Mouse (Mus musculus) heart, postnatal 14 days (tissue): ENCODE measurements around the gene Ubxn6. TPM values are rescaled to one million over a fixed set of nuclear protein-coding genes. Genes with fewer than 3 reads are reported as not detected.
A peak's percentile ranks its signal among the peaks of the same experiment; 100 is the strongest.
"Not testable (repeated sequence)": the region's sequence is repeated elsewhere in the genome, so short reads cannot be mapped to it uniquely, and the experiment has no call there.

ENCODE experiments used
- DNase-seq, 2 experiments: peaks; one replicate each; pipeline ENCODE4 v3.0.0; 2021 to 2022
- intact Hi-C: fragments of 180-260 bp; cut with DNase I; formaldehyde crosslinking; loops from one replicate; pipeline ENCODE4 v1.15.1; 2025
- total RNA-seq, 2 experiments: library from RNA; stranded (reverse); gene quantifications; 2 replicates each; pipeline ENCODE4 v1.2.3; 2021

Ubxn6 gene
- total RNA-seq, 2 experiments from 2014 or later, result 46.9 to 50.5 TPM

DNA sequence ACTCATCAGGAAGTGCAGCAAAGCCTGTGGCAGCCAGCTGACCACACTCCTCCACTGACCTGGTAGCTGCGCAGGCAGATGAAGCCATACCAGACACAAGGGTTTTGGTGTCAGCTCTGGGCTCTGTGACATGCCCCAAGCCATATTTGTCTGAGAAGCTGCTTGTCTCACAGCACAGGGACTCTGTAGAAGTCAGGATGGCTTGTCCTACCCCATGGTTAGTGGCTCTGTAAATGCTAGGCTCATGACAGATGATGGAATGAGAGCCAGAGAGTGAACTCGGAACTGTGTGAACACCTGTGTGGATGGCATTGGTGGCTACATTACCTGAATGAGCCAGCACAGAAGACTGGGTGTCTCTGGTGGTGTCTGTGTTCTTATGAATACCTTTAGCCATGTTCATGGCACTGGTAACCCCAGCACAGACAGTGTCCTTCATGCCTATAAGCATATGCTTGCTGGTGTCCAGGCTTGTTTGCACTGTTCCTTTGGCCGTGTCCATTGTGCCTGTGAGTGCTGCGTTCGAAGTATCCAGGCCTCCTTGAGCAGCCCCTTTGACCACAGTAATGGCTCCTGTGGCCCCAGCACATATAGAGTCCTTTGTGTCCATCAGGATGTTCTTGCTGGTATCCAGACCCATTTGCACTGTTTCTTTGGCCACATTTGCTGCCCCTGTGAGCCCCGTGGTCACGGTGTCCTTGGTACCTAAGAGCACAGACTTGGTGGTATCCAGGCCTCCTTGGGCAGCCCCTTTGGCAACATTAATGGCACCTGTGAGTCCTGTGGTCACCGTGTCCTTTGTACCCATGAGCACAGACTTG is 28.8 kb upstream of the Ubxn6 start:
- DNase-seq, result no peak
- intact Hi-C loops, result no loop called here

DNA sequence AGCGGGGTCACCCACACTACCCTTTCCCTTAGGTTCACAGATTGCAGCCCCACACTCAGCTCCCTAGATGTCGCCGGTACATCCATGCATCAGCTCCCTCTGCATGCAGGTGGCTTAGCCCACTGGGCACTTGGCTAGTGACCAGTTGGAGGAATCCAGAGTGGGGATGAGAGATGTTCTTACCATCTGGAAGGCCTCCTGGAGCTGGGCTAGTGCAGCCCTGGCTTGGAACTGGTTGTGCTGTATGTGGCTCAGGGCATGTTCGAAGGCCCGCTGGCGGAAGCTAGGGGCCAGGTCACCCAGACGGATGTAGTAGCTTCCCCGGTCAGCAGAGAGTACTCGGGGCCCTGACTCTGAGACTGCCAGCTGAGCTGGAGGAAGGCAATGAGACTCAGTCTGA is 28.1 kb upstream of the Ubxn6 start:
- DNase-seq, result no peak

DNA sequence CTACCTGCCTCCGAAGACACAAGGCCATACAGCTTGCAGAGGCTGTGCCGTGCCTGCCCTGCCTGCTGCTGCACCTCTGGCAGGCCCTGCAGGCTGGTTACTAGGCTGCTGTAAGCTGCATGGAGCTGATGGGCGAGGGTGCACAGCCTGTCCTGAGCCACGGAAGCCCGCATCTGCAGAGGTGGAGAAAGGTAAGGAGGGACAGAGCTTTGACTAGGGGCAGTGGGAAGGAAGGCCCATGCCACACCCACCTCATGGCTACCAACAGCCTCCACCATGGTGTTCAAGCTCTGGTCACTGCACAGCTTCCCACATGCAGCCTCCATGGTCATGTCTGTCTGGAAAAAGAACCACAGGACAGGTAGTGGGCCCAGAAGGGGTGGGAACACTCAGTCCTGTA is 27.3 kb upstream of the Ubxn6 start:
- intact Hi-C loops, result no loop called here
- DNase-seq, result peak in 1 of 2 experiments; percentile 12

More for the DNA sequence above, 28.1 kb upstream of the Ubxn6 start:
- intact Hi-C loops, result no loop called here

DNA sequence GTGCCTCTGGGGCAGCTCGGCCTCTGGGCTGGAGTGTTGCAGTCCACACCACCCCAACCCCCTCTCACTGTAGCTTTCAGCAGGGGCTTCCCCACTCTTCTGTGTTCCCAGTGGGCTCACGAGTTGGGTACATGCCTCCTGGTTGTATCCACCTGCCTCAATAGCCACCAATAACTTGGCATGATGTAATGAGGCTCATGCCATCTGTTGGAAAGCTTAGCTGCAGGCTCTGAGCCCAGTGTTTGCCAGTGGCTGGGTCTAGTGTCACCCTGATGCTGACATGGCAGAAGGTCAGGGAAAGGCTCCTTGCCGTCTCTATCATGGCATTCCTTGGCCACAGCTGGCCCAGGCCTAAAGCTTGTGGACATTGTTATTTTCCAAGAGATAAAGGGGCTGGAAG is 26.0 kb upstream of the Ubxn6 start:
- no peak for DNase-seq
- intact Hi-C loops, result no loop called here

DNA sequence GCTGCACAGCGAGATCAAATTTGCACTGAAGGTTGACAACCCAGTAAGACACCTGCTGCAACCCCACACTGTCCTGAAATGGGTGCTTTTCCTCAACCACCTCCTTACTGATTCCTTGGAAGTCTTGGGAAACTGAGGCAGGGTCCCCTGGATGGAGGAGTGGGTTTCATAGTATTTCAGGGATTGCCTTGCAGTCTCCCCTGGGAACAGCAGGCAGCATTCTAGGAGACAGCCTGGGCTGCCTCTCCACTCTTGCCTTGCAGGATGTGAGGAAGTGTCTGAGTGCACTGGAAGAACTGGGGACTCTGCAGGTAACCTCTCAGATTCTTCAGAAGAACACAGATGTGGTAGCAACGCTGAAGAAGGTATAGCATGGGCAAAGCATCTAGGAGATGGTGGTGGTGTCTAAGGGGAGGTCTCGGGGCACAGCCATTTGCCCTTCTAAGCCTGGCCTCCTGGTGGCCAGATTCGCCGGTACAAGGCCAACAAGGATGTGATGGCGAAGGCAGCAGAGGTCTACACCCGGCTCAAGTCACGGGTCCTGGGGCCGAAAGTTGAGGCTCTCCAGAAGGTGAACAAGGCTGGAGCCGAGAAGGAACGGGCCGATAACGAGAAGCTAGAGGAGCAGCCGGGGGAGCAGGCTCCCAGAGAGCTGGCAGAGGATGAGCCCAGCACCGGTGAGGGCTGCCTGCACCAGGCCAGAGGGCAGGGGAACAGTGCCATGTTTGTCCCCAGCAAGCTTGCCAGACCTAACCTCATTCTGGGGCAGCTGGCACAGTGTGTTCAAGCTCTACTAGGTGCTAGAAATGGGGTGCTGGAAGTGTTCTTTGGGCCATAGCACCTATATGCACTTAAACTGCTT is 24.1 kb upstream of the Ubxn6 start:
- intact Hi-C loops, result no loop called here

DNA sequence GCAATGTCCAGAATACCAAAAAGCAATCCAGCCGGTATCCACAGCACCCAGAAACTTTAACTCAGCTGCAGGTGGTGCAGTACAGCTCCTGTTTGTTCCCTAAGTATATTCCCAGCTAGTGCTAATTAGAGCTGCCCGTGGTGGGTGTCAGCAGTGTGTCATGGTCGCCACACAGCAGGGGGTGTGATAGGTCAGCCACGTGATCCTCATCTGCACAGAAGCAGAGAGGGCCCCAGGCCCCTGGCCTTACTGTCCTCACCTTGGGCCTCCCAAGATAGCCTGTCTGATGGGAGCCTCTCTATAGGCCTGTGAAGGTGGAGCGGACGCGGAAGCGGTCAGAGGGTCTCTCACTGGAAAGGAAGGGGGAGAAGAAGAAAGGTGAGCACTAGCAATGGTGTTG is 23.4 kb upstream of the Ubxn6 start:
- intact Hi-C loops, result no loop called here
- DNase-seq, result no peak

More for the DNA sequence above, 24.1 kb upstream of the Ubxn6 start:
- peak in 1 of 2 experiments; percentile 45 for DNase-seq

DNA sequence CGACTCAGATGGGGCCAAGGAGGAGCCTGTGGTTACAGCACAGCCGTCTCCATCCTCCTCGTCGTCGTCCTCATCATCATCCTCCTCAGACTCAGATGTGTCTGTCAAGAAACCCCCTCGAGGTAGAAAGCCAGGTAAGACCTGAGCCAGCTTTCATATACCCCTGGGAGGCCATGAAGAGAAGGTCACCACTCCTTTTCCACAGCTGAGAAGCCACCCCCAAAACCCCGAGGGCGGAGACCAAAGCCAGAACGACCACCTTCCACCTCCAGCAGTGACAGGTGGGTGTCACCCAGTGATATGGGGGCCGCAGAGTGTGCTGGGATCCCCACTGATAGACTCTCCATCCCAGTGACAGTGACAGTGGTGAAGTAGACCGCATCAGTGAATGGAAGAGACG is 22.1 kb upstream of the Ubxn6 start:
- no peak for DNase-seq
- intact Hi-C loops, result no loop called here

DNA sequence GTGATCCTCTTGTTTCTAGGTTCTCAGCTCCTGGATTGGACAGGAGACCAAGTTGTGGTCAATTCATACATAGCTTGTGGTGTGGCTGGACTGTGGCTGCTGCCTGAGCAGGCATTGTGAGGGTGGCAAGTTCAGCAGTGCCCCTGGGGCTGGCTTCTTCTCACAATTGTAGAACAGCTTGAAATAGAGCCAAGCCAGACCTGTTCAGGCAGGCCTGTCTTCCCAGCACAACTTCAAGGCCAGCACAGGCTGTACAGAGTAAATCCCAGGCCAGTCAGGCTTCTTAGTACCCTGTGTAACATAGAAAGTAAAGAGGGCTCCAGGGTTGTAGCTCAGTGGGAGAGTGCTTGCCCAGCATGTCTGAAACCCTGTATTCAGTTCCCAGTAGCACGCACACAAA is 18.0 kb upstream of the Ubxn6 start:
- intact Hi-C loops, result no loop called here
- DNase-seq, result no peak

DNA sequence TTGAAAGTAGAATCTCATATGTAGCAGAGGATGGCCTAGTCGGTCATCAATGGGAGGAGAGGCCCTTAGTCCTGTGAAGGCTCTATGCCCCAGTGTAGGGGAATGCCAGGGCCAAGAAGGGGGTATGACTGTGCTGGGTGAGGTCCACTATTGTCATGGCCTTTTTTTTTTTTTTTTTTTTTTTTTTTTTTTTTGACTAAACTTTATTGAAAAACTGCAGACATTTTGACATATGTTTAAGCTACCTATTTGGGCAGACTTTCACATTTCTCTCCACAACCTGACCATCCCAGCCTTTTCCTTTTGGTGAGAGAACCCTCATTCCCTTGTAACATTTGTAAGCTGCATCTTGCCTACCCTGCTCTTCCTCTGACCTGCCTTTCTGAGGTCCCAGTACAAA is 17.5 kb upstream of the Ubxn6 start:
- intact Hi-C loops, result no loop called here
- DNase-seq, result no peak

DNA sequence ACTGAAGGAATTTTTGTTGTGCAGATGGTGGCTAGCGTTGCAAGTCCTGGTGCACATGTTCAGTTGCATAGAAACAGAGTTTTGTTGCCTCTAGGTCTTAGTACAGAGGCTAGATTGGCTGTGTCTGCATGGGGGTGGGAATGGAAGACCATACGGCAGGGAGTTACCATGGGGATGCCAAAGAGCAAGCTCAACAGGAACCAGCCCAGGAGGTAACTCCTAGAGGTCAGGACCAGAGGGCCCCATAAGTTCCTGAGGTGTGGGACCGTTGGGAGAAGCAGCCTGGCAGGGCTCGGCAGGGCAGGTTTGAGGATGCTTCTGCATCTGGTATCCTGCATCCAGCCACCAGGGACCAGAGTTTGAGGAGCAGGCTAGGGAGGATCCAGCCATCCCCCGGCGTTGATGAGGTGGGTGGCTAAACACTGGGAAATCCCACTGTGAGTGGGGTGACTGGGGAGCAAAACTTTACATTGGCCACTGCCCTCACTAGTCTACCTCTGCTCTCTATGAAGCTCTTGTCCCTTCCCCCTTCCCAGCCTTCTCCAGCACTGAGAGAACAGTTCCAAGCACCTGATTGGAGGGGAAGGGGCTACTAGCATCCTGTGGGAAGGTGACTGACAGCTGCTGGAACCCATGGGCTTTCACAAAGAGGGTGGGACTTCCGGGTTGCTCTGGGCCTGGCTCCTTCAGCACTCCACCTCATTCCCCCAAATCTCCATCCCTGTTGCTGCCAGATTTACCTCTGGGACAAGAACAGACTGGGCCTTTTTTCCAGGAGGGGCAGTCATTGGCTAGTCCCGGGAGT is 6.2 kb upstream of the Ubxn6 start:
- intact Hi-C loops, result no loop called here
- DNase-seq, result peak in 1 of 2 experiments; percentile 38

DNA sequence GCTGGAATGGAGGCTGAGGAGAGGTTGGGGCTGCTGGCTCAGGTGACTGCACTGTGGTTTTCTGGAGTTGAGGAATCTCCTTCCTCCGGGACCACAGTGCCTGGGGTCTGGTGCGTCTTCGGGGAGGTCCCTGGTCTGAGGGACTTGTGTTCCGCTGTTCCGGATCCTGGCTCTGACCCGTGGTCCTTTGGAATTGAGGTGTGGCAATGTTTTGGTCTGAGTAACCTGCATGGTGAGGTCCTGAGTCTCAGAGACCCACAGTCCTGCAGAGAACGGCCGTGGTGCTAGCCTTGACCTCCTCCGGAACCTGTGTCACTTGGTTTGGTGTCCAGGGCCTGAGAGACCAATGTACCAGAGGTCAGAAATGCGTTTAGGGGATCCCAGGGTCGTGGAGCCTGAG is 5.1 kb upstream of the Ubxn6 start:
- intact Hi-C loops, result no loop called here
- DNase-seq, result no peak

DNA sequence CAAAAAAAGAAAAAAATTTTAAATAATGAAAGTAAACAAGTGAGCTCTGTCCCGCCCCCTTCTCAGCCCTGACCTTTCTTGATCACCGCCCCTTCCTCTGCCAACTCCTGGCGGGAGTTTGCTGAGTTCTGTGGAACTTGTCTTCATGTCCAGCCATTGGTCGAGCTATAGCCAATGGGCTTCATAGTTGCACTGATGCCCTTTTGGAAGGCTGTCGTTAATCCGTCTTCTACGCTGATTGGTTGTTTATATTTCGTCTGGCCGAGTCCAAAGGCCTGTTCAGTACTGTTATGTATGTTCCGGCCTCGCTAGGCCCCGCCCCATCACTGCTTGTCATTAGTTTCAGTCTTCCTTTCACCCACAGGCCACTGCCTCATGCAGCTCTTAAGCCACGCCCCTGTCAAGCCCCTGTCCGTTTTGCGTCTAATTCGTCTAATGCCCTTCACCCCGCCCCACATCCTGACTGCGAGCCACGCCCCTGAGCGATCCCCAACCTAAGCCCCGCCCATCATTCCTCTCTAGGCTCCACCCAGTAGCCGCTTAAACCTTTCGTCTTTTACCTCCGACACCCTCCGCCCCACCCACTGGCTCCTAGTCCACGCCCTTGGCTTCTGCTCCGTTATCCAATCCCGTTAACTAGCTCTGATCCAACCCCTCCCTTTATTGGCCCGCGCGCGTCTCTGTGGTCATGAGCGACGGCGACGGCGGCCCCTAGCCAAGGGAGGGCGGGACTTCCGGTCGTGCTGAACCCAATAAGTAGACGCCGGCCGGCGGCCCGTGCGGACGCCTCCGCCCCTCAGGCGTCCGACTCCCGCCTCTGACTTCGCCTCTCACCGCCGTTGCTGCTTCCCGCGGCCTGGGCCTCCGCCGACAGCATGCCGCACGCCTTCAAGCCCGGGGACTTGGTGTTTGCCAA is 4.3 kb upstream of the Ubxn6 start, which contains the start of gene Hdgfl2:
Gene Hdgfl2, plus strand, starts transcription at position 755 of the 916 bp plus-strand sequence.
- DNase-seq, result peak; percentile 99
- intact Hi-C loops, result no loop called here

DNA sequence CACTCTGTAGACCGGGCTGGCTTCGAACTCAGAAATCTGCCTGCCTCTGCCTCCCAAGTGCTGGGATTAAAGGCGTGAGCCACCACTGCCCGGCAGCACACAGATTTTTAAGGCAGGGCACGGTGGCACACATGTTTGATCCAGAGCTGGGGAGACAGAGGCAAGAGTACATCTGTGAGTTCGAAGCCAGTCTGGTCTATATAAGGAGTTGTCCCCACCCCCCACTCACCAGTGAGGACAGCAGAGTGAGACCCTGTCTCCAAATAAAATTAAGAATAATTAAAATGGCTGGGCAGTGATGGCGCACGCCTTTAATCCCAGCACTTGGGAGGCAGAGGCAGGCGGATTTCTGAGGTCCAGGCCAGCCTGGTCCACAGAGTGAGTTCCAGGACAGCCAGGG is 3.5 kb upstream of the Ubxn6 start:
- DNase-seq, intact Hi-C loops: not testable (repeated sequence)

DNA sequence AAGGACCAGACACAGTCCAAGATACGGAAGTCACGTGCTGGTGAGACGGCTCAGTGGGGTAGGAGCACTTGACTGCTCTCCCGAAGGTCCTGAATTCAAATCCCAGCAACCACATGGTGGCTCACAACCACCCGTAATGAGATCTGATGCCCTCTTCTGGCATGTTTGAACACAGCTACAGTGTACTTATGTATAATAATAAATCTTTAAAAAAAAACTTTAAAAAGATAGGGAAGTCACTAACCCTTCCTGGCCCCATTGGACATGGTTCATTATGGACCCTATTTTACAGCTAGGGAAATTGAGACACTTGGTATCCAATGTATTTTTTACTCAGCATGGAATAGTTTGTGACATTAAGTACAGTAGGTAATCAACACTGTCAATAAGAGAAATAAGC is 2.7 kb upstream of the Ubxn6 start:
- no peak for DNase-seq
- intact Hi-C loops, result no loop called here

DNA sequence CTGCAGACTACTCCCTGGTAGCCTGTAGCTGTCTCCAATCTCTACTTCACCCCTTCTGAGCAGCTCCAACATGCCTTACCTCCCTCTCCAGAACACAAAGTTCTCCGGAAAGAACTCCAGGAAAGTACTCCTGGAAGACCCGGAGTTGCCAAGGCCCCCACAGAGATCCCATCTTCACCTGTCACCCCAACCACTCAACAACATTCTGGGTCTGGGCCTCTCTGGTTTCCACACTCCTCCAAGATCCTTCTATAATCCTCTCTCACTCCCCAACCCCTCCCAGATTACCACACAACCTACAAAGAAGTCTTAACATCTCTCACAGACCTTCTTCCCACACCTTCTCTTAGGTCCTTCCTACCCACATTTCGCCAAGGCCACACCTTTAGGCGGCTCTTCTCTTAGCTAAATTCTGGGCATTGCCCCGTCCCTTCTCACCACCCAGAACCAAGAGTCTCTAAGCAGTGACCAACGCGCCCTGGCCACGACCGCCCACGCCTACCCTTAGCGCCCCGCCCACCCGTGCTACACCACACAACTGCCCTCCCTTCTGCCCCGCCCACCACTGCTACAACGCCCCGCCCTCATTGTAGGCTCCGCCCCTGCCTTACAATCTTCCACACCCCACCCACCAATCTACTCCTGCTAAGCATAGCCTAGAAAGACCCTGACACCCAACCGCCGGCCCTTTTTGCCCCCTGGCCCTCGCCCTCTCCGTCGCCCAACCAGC is 566 bp downstream of the Ubxn6 start:
- peak; percentile 82 to 86 for DNase-seq
- intact Hi-C loops, result loop anchor here (2.0 kb wide), 1 partner anchor 33 kb away; the partner anchor contains the start of gene Chaf1a

DNA sequence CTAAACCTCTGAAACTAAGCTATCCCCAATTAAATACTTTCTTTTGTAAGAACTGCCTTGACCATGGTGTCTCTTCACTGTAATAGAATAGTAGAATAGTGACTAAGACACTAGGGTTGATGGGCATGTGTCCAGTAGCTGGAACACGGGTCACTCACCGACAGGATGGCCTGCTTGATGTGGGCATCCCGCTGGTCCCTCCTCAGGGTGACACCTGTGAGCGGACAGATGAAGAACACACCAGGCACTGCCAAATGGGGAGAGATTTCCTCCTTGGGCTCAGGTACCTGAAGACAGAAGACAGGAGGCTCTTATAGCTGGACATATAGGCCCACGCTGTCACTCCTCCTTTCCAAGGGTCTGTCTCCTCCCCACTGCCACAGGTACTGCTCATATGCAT is 2.6 kb downstream of the Ubxn6 start:
- intact Hi-C loops, result no loop called here
- DNase-seq, result no peak

DNA sequence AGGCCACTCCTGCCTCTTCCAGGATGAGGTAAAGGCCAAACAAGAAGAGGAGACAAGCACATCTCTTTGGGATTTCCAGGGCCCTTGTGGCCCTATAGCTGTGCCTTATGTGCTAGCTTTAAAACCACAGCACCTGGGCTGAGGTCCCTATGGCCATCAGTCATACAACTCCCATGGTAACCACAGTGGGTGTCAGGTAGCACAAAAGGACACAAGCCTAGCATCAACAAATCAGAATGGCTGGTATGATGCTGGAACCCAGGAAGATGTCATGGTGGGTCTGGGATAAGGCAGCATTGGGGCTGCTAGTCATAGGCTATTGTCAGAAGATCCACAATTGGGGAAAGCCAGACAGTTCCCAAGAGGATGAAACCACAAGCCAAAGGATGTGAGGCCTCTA is 3.7 kb downstream of the Ubxn6 start:
- DNase-seq, result no peak

DNA sequence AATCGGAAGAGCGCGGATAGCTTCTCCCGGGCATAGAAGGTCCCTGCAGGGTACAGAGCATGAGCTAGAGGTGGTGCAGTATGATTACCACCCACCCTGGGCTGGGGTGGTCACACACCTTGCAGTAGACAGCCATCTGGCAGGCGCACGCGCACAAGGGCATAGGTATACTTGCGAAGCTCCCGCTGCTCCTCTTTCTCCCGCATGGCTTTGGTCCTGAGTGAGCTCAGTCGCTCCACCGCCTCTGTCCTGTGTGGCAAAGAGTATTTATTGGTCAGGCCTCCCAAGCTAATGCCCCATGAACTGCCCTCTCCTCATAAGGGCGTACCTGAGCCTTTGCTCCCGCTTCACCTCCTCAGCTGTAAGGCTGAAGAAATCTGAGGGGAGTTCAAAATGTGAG is 5.8 kb downstream of the Ubxn6 start:
- intact Hi-C loops, result no loop called here
- no peak for DNase-seq

More for the DNA sequence above, 3.7 kb downstream of the Ubxn6 start:
- intact Hi-C loops, result no loop called here

DNA sequence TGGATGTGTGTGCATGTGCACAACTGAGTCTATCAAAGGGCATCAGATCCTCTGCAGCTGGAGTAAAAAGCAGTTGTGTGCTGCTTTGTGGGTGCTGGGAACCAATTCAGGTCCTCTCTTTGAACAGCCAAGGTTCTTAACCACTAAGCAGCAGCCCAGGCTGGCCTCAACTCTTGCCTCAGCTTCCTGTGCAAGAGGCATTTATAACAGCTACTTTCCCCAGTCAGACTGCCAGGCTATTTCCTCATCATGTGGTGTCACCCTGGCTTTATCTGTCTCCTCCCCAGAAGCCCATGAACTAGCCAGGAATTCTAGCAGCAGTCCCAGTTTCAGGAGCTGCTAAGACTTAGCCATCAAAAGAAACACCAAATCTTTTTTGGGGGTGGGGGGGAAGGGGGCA is 8.4 kb downstream of the Ubxn6 start:
- no peak for DNase-seq
- intact Hi-C loops, result no loop called here
